In genomic region chr8:54065492-54065891, GRCm38 (mm10) we compare ENCODE assay signal across 21 mouse cellular contexts.
"Had no signal": no experiment of that assay in that cellular context is flagged by ENCODE, and none has a peak within 500 bp of the region (broad histone marks: within the 10 kb centered on the region; RNA-seq: fewer than 3 reads in every experiment).

No protein-coding gene starts in this region.

- H3K36me3 ChIP-seq: liver, embryonic 13.5 days; lung, embryonic 15.5 days; midbrain, embryonic 12.5 days; midbrain, embryonic 15.5 days; neural tube, embryonic 12.5 days; neural tube, embryonic 15.5 days had no signal

- H3K4me1 ChIP-seq: liver, embryonic 13.5 days; lung, embryonic 15.5 days; megakaryocyte, embryonic 14.5 days; midbrain, embryonic 12.5 days; midbrain, embryonic 15.5 days; neural tube, embryonic 12.5 days; neural tube, embryonic 15.5 days had no signal

- H3K27me3 ChIP-seq: liver, embryonic 13.5 days; lung, embryonic 15.5 days; megakaryocyte, embryonic 14.5 days; midbrain, embryonic 15.5 days; neural tube, embryonic 12.5 days; neural tube, embryonic 15.5 days had no signal

- ATAC-seq: midbrain, embryonic 15.5 days had no signal

- H3K27ac ChIP-seq: kidney, postnatal 0 days; layer of hippocampus, adult 2 months; left cerebral cortex, adult 2 months; liver, embryonic 13.5 days; lung, embryonic 15.5 days; midbrain, embryonic 12.5 days; midbrain, embryonic 15.5 days; neural tube, embryonic 12.5 days; neural tube, embryonic 15.5 days; stomach, postnatal 0 days had no signal

- H3K4me2 ChIP-seq: liver, embryonic 13.5 days; lung, embryonic 15.5 days; midbrain, embryonic 12.5 days; midbrain, embryonic 15.5 days; neural tube, embryonic 12.5 days; neural tube, embryonic 15.5 days had no signal

- H3K9me3 ChIP-seq: liver, embryonic 13.5 days; lung, embryonic 15.5 days; megakaryocyte, embryonic 14.5 days; midbrain, embryonic 12.5 days; midbrain, embryonic 15.5 days; neural tube, embryonic 12.5 days; neural tube, embryonic 15.5 days had no signal

- H3K9ac ChIP-seq: liver, embryonic 13.5 days; lung, embryonic 15.5 days; midbrain, embryonic 12.5 days; midbrain, embryonic 15.5 days; neural tube, embryonic 12.5 days; neural tube, embryonic 15.5 days had no signal

- DNase-seq: kidney, postnatal 25 days; layer of hippocampus, postnatal 36 days; liver, embryonic 13.5 days; lung, postnatal 10 days; lung, postnatal 36 days; right cerebral cortex, adult 18-20 months; right cerebral cortex, postnatal 14 days; right cerebral cortex, postnatal 4 days; thymus, adult 2 months; thymus, postnatal 14 days; thymus, postnatal 4 days had no signal

- H3K4me3 ChIP-seq: layer of hippocampus, adult 2 months; left cerebral cortex, adult 2 months; liver, embryonic 13.5 days; lung, embryonic 15.5 days; megakaryocyte, embryonic 14.5 days; midbrain, embryonic 12.5 days; midbrain, embryonic 15.5 days; neural tube, embryonic 12.5 days; neural tube, embryonic 15.5 days had no signal
